Mouse (Mus musculus): ENCODE measurements around the gene Lilrb4a.

GRCm38 (mm10) chr10:51526633-51527032 lies 35.9 kb downstream of the Lilrb4a start:
- TF ChIP-seq ZC3H11A (IDR thresholded peaks at IDR 0.05; ENCODE audit: low read depth, low read length) (no peak), CTCF (IDR thresholded peaks at IDR 0.05 in 2 of 3, conservative IDR thresholded peaks at IDR 0.05 in 1 of 3; ENCODE audit: control insufficient read depth in 1 of 3, insufficient read depth in 1 of 3, low read depth in 2 of 3, low read length in 3 of 3, poor library complexity in 1 of 3, severe bottlenecking in 1 of 3) (no peak), ELF1 (IDR thresholded peaks at IDR 0.05; ENCODE audit: low read depth, low read length) (no peak), EP300 (IDR thresholded peaks at IDR 0.05; ENCODE audit: low read depth in 1 of 2, low read length in 2 of 2) (no peak), E2F4 (IDR thresholded peaks at IDR 0.05; ENCODE audit: borderline replicate concordance, low read depth, low read length) (no peak), MAX (IDR thresholded peaks at IDR 0.05; ENCODE audit: low read length) (no peak), POLR2AphosphoS2 (IDR thresholded peaks at IDR 0.05; ENCODE audit: low read length) (no peak), HCFC1 (IDR thresholded peaks at IDR 0.05; ENCODE audit: low read depth, low read length) (no peak), SMC3 (IDR thresholded peaks at IDR 0.05; ENCODE audit: low read depth, low read length) (no peak), MYB (IDR thresholded peaks at IDR 0.05; ENCODE audit: low read depth, low read length) (no peak), GABPA (IDR thresholded peaks at IDR 0.05; ENCODE audit: low read depth, low read length) (no peak), UBTF (IDR thresholded peaks at IDR 0.05; ENCODE audit: borderline replicate concordance, insufficient read depth, low read depth, low read length) (no peak), NELFE (IDR thresholded peaks at IDR 0.05; ENCODE audit: low read depth, low read length) (no peak)

Data from MEL (cell line).